Mouse (Mus musculus): ENCODE data around the gene Mrvi1. TPM values are rescaled to one million over a fixed set of nuclear protein-coding genes. Genes with fewer than 3 reads are reported as not detected.

Mrvi1 gene
- polyA plus RNA-seq, 1 experiment = not detected

GRCm38 (mm10) chr7:110985581-110986265 lies 3.5 kb upstream of the Mrvi1 start:
- WGBS = 75% methylated on average over 7 of the region's 7 CpGs
- TF ChIP-seq CTCF (IDR thresholded peaks at IDR 0.05; ENCODE audit: insufficient read depth, low read depth, low read length) = no peak
- no peak for TF ChIP-seq POLR2A (IDR thresholded peaks at IDR 0.05; ENCODE audit: insufficient read depth, low read depth, low read length)
- Histone ChIP-seq H3K4me1 (ENCODE audit: control insufficient read depth, insufficient read depth, low read length) (peaks cover 20% of the 10 kb centered on the region), H3K27ac (ENCODE audit: insufficient read depth, low read depth, low read length) (no peak overlapping the region), H3K4me3 (ENCODE audit: insufficient read depth, low read depth, low read length) (no peak overlapping the region)

DNA sequence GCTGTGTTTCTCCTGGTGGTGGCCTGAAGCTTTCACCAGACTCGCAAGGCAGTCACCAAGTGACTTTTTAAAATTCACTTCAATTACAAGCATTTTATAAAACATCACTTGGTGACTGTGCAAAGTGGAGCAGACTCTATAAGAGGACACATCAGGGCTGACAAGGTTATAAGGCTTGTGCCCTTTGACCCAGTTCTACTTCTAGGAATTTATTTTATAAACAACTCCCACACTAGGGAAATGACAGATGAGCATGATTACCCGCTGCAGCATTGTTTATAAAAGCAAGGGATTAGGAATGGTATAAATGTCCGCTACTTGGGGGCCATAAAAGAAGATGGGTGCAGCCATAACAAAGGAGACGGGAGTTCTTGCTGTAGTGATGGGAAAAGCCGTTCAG lies 1.4 kb upstream of the Mrvi1 start:
- 92% methylated on average over 5 of the region's 5 CpGs for WGBS
- Histone ChIP-seq H3K4me1 (ENCODE audit: control insufficient read depth, insufficient read depth, low read length) (peaks cover 15% of the 10 kb centered on the region), H3K27ac (ENCODE audit: insufficient read depth, low read depth, low read length) (no peak overlapping the region), H3K4me3 (ENCODE audit: insufficient read depth, low read depth, low read length) (no peak overlapping the region)
- no peak for TF ChIP-seq CTCF (IDR thresholded peaks at IDR 0.05; ENCODE audit: insufficient read depth, low read depth, low read length)
- no peak for TF ChIP-seq POLR2A (IDR thresholded peaks at IDR 0.05; ENCODE audit: insufficient read depth, low read depth, low read length)

DNA sequence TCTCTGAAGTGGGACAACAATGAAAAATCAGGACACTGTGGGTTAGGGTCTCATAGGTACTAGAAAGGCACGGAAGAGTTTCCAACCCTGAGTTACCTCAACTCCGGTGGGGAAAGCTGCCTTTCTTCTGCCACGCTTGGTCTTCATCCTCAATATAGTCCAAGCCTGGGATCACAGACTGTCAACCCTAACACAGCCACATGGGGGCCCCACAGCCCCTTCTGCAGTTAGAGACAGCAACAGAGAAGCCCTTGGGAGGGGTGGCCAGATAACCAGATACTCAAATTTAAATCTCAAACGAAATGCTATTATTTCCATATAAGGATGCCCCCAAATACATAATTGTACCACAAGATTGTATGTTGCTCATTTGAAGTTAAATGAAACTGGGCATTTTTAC lies 503 bp upstream of the Mrvi1 start:
- H3K27ac ChIP-seq (ENCODE audit: insufficient read depth, low read depth, low read length) = no peak overlapping the region
- H3K4me1 ChIP-seq (ENCODE audit: control insufficient read depth, insufficient read depth, low read length) = peaks cover 15% of the 10 kb centered on the region
- 60% methylated on average over 4 of the region's 4 CpGs for WGBS
- TF ChIP-seq CTCF (IDR thresholded peaks at IDR 0.05; ENCODE audit: insufficient read depth, low read depth, low read length) (peak; percentile 23; the same call in 1 of the 2 replicates), POLR2A (IDR thresholded peaks at IDR 0.05; ENCODE audit: insufficient read depth, low read depth, low read length) (no peak)
- no peak overlapping the region for H3K4me3 ChIP-seq (ENCODE audit: insufficient read depth, low read depth, low read length)

GRCm38 (mm10) chr7:110981036-110981435 lies 1.2 kb downstream of the Mrvi1 start:
- H3K4me1 ChIP-seq (ENCODE audit: control insufficient read depth, insufficient read depth, low read length) = peaks cover 15% of the 10 kb centered on the region
- TF ChIP-seq CTCF (IDR thresholded peaks at IDR 0.05; ENCODE audit: insufficient read depth, low read depth, low read length) (no peak), POLR2A (IDR thresholded peaks at IDR 0.05; ENCODE audit: insufficient read depth, low read depth, low read length) (no peak)
- 62% methylated on average over 8 of the region's 8 CpGs for WGBS
- H3K4me3 ChIP-seq (ENCODE audit: insufficient read depth, low read depth, low read length) = no peak overlapping the region
- no peak overlapping the region for H3K27ac ChIP-seq (ENCODE audit: insufficient read depth, low read depth, low read length)

DNA sequence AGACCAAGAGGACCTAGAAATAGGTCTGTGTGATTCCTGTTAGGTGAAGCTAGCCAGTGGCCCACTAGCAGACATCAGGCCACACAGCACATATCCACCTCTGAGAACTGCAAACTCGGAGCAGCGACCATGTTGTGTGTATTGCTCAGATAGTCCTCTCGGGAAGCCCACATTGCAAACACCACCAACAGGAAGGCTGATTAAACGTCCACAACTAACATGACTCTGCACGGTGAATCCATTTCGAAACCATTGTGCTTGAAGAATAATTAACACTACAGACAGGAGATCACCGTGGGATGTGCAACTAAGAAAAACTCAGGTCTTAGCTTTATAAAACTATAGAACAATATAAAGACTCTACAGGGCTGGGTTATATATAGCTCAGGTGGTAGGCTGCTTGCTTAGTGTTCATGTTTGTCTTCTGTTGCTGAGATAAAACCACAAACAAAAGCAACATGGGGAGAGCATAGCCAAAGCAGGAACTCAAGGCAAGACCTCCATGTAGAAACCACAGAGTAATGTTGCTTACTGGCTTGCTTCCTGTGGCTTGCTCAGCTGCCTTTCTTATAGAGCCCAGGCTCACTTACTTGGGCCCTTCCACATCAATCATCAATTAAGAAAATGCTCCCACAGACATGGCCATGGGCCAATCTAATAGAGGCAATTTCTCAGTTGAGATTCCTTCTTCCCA lies 4.4 kb downstream of the Mrvi1 start:
- H3K4me1 ChIP-seq (ENCODE audit: control insufficient read depth, insufficient read depth, low read length) = peaks cover 15% of the 10 kb centered on the region
- no peak for TF ChIP-seq CTCF (IDR thresholded peaks at IDR 0.05; ENCODE audit: insufficient read depth, low read depth, low read length)
- TF ChIP-seq POLR2A (IDR thresholded peaks at IDR 0.05; ENCODE audit: insufficient read depth, low read depth, low read length) = no peak
- no peak overlapping the region for H3K27ac ChIP-seq (ENCODE audit: insufficient read depth, low read depth, low read length)
- 88% methylated on average over 7 of the region's 7 CpGs for WGBS
- H3K4me3 ChIP-seq (ENCODE audit: insufficient read depth, low read depth, low read length) = no peak overlapping the region

DNA sequence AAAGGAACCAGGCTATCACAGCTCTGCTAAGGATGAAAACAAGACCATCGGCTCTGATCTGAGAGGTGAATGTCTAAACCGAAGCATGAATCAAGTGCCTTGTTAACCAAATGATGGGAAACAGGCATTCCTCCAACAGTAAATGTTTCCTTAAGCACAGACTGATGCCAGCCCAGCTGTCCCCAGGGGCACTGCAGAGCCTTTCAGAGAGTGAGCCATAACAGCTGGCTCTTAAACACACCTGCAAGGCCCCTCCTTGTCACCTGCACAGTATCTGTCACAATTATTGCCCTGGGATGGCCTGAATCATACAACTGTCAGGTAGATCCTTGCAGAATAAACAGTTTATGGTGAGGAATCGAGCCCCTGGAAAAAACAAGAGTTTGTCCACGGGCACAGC lies 8.8 kb downstream of the Mrvi1 start:
- 0 out of 2 replicates have a peak, but pooled peaks cover 3% of the 10 kb centered on the region for H3K4me1 ChIP-seq (ENCODE audit: control insufficient read depth, insufficient read depth, low read length)
- no peak overlapping the region for H3K27ac ChIP-seq (ENCODE audit: insufficient read depth, low read depth, low read length)
- TF ChIP-seq CTCF (IDR thresholded peaks at IDR 0.05; ENCODE audit: insufficient read depth, low read depth, low read length) = no peak
- no peak for TF ChIP-seq POLR2A (IDR thresholded peaks at IDR 0.05; ENCODE audit: insufficient read depth, low read depth, low read length)
- 69% methylated on average over 4 of the region's 4 CpGs for WGBS
- H3K4me3 ChIP-seq (ENCODE audit: insufficient read depth, low read depth, low read length) = no peak overlapping the region

DNA sequence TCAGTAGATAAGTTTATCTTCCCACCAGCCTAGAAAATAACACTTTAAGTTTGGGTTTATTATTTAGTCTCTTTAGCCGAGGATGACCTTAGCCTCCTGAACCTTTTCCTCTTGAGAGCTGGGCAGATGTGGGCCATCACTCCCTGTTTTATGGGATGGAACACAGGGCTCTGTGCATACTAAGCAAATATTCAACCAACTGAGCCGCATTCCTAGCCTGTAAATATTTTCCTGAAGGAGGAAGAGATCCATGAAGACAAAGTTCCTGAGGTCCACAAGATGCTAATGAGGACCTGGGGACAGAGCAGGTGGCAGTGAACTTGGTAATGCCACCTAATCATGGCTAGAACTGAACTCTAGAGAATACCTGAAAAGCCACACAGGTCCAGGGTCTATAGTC lies 9.5 kb downstream of the Mrvi1 start:
- no peak overlapping the region for H3K27ac ChIP-seq (ENCODE audit: insufficient read depth, low read depth, low read length)
- H3K4me1 ChIP-seq (ENCODE audit: control insufficient read depth, insufficient read depth, low read length) = 0 out of 2 replicates have a peak, but pooled peaks cover 3% of the 10 kb centered on the region
- H3K4me3 ChIP-seq (ENCODE audit: insufficient read depth, low read depth, low read length) = no peak overlapping the region
- 92% methylated on average over 2 of the region's 2 CpGs for WGBS
- no peak for TF ChIP-seq POLR2A (IDR thresholded peaks at IDR 0.05; ENCODE audit: insufficient read depth, low read depth, low read length)
- TF ChIP-seq CTCF (IDR thresholded peaks at IDR 0.05; ENCODE audit: insufficient read depth, low read depth, low read length) = no peak

- 89% methylated on average over 4 of the region's 4 CpGs for WGBS
- Histone ChIP-seq H3K27ac (ENCODE audit: insufficient read depth, low read depth, low read length) (no peak overlapping the region), H3K4me1 (ENCODE audit: control insufficient read depth, insufficient read depth, low read length) (no peaks in the 10 kb centered on the region), H3K4me3 (ENCODE audit: insufficient read depth, low read depth, low read length) (no peak overlapping the region)
- TF ChIP-seq CTCF (IDR thresholded peaks at IDR 0.05; ENCODE audit: insufficient read depth, low read depth, low read length) = no peak
- TF ChIP-seq POLR2A (IDR thresholded peaks at IDR 0.05; ENCODE audit: insufficient read depth, low read depth, low read length) = no peak
Measured at GRCm38 (mm10) chr7:110967373-110967772, 14.9 kb downstream of the Mrvi1 start.

DNA sequence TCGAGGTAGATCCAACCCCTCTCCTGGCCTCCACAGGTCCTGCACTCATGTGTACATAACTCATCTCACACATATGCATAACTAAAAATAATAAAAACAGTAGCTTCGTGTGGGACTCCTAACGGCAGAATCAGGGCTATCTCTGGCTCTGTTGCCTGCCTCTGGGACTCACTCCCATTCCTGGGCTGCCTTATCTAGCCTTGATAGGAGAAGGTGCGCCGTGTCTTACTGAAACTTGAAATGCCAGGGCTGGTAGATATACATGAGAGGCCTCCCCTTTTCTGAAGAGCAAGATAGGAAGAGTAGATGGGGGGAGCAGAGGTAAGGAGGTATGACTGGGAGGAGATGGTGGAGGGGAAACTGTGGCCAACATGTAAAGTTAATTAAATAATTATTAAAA lies 15.4 kb downstream of the Mrvi1 start:
- no peaks in the 10 kb centered on the region for H3K4me1 ChIP-seq (ENCODE audit: control insufficient read depth, insufficient read depth, low read length)
- no peak overlapping the region for H3K4me3 ChIP-seq (ENCODE audit: insufficient read depth, low read depth, low read length)
- TF ChIP-seq POLR2A (IDR thresholded peaks at IDR 0.05; ENCODE audit: insufficient read depth, low read depth, low read length) (no peak), CTCF (IDR thresholded peaks at IDR 0.05; ENCODE audit: insufficient read depth, low read depth, low read length) (no peak)
- no peak overlapping the region for H3K27ac ChIP-seq (ENCODE audit: insufficient read depth, low read depth, low read length)
- WGBS = 93% methylated on average over 5 of the region's 5 CpGs

Measured in olfactory bulb, adult 2 months (tissue).